12 mouse cellular contexts compared by ENCODE assay signal in the genomic region with DNA sequence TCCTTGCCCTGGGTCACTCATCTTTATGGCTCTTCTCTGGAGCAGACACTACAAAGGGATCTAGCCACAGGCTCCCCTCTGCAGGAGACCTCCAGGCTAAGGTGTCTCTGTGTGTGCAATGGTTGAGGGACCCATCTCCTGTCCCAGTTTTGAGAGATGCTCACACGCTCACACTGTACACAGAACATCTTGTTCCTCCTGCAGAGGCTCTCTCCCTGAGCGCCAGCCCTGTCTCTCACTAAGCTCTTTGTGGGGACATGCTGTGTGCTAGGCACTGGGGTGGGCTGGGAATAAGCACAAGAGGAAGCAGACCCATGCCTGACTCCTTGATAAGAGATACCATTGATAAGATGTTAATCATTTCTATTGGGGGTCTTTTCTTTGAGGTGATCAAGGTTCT. TPM values are rescaled to one million over a fixed set of nuclear protein-coding genes. Genes with fewer than 3 reads are reported as not detected.
DNase-seq lines count a peak whose midpoint lies in the region; ATAC-seq lines count a peak whose summit lies in the region.
"Had no signal": no experiment of that assay in that cellular context is flagged by ENCODE, and none has a peak within 500 bp of the region (broad histone marks: within the 10 kb centered on the region; RNA-seq: fewer than 3 reads in every experiment).

No protein-coding gene starts in this region.

- no peaks in the 10 kb centered on the region for H3K27me3 ChIP-seq in hindbrain, embryonic 11.5 days (ENCODE audit: control insufficient read depth, insufficient read depth, low read length)
- no peaks in the 10 kb centered on the region; the same call in 1 of the 2 replicates for H3K27me3 ChIP-seq in midbrain, embryonic 12.5 days
- no peaks in the 10 kb centered on the region for H3K27me3 ChIP-seq in intestine, embryonic 16.5 days (replicated peaks; ENCODE audit: control insufficient read depth, insufficient read depth, low read length)
- H3K27me3 ChIP-seq: limb, embryonic 15.5 days had no signal

- peaks cover 58% of the 10 kb centered on the region for H3K4me1 ChIP-seq in brown adipose tissue, adult 24 weeks (ENCODE audit: control insufficient read depth, insufficient read depth, insufficient read length, low read length)
- H3K4me1 ChIP-seq in hindbrain, embryonic 11.5 days (replicated peaks; ENCODE audit: control insufficient read depth, insufficient read depth, low read length): peaks cover 32% of the 10 kb centered on the region
- H3K4me1 ChIP-seq in midbrain, embryonic 12.5 days: peaks cover 49% of the 10 kb centered on the region
- peaks cover 28% of the 10 kb centered on the region for H3K4me1 ChIP-seq in intestine, embryonic 16.5 days (ENCODE audit: control insufficient read depth, insufficient read depth, low read length)

- H3K27ac ChIP-seq in brown adipose tissue, adult 24 weeks (replicated peaks; ENCODE audit: low read depth, low read length): 0 out of 2 replicates have a peak overlapping the region, but pooled peaks have one; percentile 28
- peak overlapping the region; percentile 76 for H3K27ac ChIP-seq in hindbrain, embryonic 11.5 days (ENCODE audit: low read depth, low read length)
- peak overlapping the region; percentile 93 for H3K27ac ChIP-seq in midbrain, embryonic 12.5 days (replicated peaks)
- no peak overlapping the region for H3K27ac ChIP-seq in intestine, embryonic 16.5 days (ENCODE audit: low read length)
- H3K27ac ChIP-seq: limb, embryonic 15.5 days had no signal

- 69% methylated on average over 2 of the region's 2 CpGs for WGBS in hindbrain, embryonic 11.5 days
- 70% methylated on average over 2 of the region's 2 CpGs for WGBS in midbrain, embryonic 12.5 days
- WGBS in intestine, embryonic 16.5 days: 73% methylated on average over 2 of the region's 2 CpGs

- no peak overlapping the region for H3K9ac ChIP-seq in hindbrain, embryonic 11.5 days (ENCODE audit: low read depth, low read length)
- H3K9ac ChIP-seq in midbrain, embryonic 12.5 days (replicated peaks): no peak overlapping the region
- H3K9ac ChIP-seq in intestine, embryonic 16.5 days (ENCODE audit: low read depth, low read length): no peak overlapping the region
- H3K9ac ChIP-seq: limb, embryonic 15.5 days had no signal

- H3K4me3 ChIP-seq in brown adipose tissue, adult 24 weeks (ENCODE audit: insufficient read depth, low read depth, low read length): no peak overlapping the region
- no peak overlapping the region for H3K4me3 ChIP-seq in hindbrain, embryonic 11.5 days (ENCODE audit: low read depth, low read length)
- H3K4me3 ChIP-seq in midbrain, embryonic 12.5 days: no peak overlapping the region
- no peak overlapping the region for H3K4me3 ChIP-seq in intestine, embryonic 16.5 days (ENCODE audit: low read length)
- H3K4me3 ChIP-seq: limb, embryonic 15.5 days had no signal

- ATAC-seq in frontal cortex, adult (ENCODE audit: low TSS enrichment): peak; percentile 26; the same call in 1 of the 2 replicates
- ATAC-seq in hindbrain, embryonic 11.5 days (ENCODE audit: low FRiP score): no peak
- ATAC-seq in midbrain, embryonic 12.5 days (ENCODE audit: low FRiP score, low read depth): no peak
- ATAC-seq in intestine, embryonic 16.5 days: no peak
- ATAC-seq: activated CD4-positive, CD25-positive, alpha-beta regulatory T cell, adult 4 months had no signal

- no peak overlapping the region for H3K4me2 ChIP-seq in hindbrain, embryonic 11.5 days (replicated peaks; ENCODE audit: low read depth, low read length)
- no peak overlapping the region for H3K4me2 ChIP-seq in midbrain, embryonic 12.5 days (replicated peaks)
- H3K4me2 ChIP-seq in intestine, embryonic 16.5 days (ENCODE audit: low read depth, low read length): no peak overlapping the region
- H3K4me2 ChIP-seq: limb, embryonic 15.5 days had no signal

- DNase-seq in frontal cortex, postnatal 25 days (ENCODE audit: low spot score in 2 of 2): no peak
- no peak for DNase-seq in hindbrain, embryonic 11.5 days (ENCODE audit: low spot score)
- DNase-seq in frontal cortex, postnatal 10 days (ENCODE audit: low spot score in 2 of 2): no peak
- no peak for DNase-seq in kidney, adult 9 months
- DNase-seq: kidney, adult 11 months; layer of hippocampus, postnatal 36 days had no signal

- H3K9me3 ChIP-seq in hindbrain, embryonic 11.5 days (ENCODE audit: control insufficient read depth, low read length): no peaks in the 10 kb centered on the region
- no peaks in the 10 kb centered on the region for H3K9me3 ChIP-seq in midbrain, embryonic 12.5 days
- H3K9me3 ChIP-seq in intestine, embryonic 16.5 days (ENCODE audit: control insufficient read depth, low read length): no peaks in the 10 kb centered on the region
- H3K9me3 ChIP-seq: limb, embryonic 15.5 days had no signal

- no peaks in the 10 kb centered on the region for H3K36me3 ChIP-seq in hindbrain, embryonic 11.5 days (ENCODE audit: control insufficient read depth, insufficient read depth, low read length)
- H3K36me3 ChIP-seq in midbrain, embryonic 12.5 days: peaks cover 2% of the 10 kb centered on the region
- H3K36me3 ChIP-seq in intestine, embryonic 16.5 days (ENCODE audit: control insufficient read depth, insufficient read depth, low read length): 0 out of 2 replicates have a peak, but pooled peaks cover 5% of the 10 kb centered on the region

RNA-seq across cellular contexts. Expression of a gene that starts 34.2 kb away (rescaled TPM):
- polyA plus RNA-seq in brown adipose tissue, adult 24 weeks (2012; ENCODE audit: insufficient read depth, insufficient read length, missing spikeins): 33.0 and 38.9 TPM in 2 replicates
- 46.6 and 64.0 TPM in 2 replicates for polyA plus RNA-seq in hindbrain, embryonic 11.5 days (2014; fragmentation: Nextera tagmentation; extraction: Ambion mirVana)
- 69.4 and 82.8 TPM in 2 replicates for polyA plus RNA-seq in midbrain, embryonic 12.5 days (2016; fragmentation: Nextera tagmentation; extraction: Ambion mirVana)
- polyA plus RNA-seq in intestine, embryonic 16.5 days (2015; fragmentation: Nextera tagmentation; extraction: Ambion mirVana): 103 and 104 TPM in 2 replicates
